Mouse (Mus musculus) spleen, postnatal 4 days (tissue): Measurements from ENCODE around the gene Phospho1.

Experiments
- DNase-seq, 2 experiments: peaks; one replicate each; pipeline ENCODE4 v3.0.0; 2022; ENCODE audit warnings: low spot score in 2 of 2

Phospho1 gene

GRCm38 (mm10) chr11:95812224-95812623 lies 12.1 kb upstream of the Phospho1 start:
- no peak for DNase-seq

- DNase-seq, result no peak
Observed at GRCm38 (mm10) chr11:95814101-95814500, 10.2 kb upstream of the Phospho1 start.

GRCm38 (mm10) chr11:95814857-95815256 lies 9.4 kb upstream of the Phospho1 start:
- no peak for DNase-seq

- no peak for DNase-seq
Observed at GRCm38 (mm10) chr11:95815412-95815811, 8.9 kb upstream of the Phospho1 start.

- no peak for DNase-seq
Observed at GRCm38 (mm10) chr11:95819138-95819537, 5.2 kb upstream of the Phospho1 start.

- DNase-seq, result no peak
Observed at GRCm38 (mm10) chr11:95821511-95821910, 2.8 kb upstream of the Phospho1 start.

- no peak for DNase-seq
Observed at GRCm38 (mm10) chr11:95822437-95822836, 1.9 kb upstream of the Phospho1 start.

GRCm38 (mm10) chr11:95824877-95825243 lies 561 bp downstream of the Phospho1 start:
- DNase-seq, result peak in 1 of 2 experiments; percentile 78

GRCm38 (mm10) chr11:95825625-95826024 lies 1.3 kb downstream of the Phospho1 start:
- DNase-seq, result peak in 1 of 2 experiments; percentile 62

- DNase-seq, result no peak
Observed at GRCm38 (mm10) chr11:95826317-95827167, 2.2 kb downstream of the Phospho1 start.

GRCm38 (mm10) chr11:95827168-95827447 lies 2.8 kb downstream of the Phospho1 start:
- DNase-seq, result peak in 1 of 2 experiments; percentile 67

- DNase-seq, result peak; percentile 75 to 90
Observed at GRCm38 (mm10) chr11:95827464-95828085, 3.3 kb downstream of the Phospho1 start.

- DNase-seq, result no peak
Observed at GRCm38 (mm10) chr11:95828181-95828964, 4.1 kb downstream of the Phospho1 start.

GRCm38 (mm10) chr11:95829526-95830050 lies 5.3 kb downstream of the Phospho1 start:
- peak in 1 of 2 experiments; percentile 65 for DNase-seq

GRCm38 (mm10) chr11:95830411-95831275 lies 6.3 kb downstream of the Phospho1 start:
- peak in 1 of 2 experiments; percentile 76 for DNase-seq

GRCm38 (mm10) chr11:95831276-95831619 lies 6.9 kb downstream of the Phospho1 start:
- no peak for DNase-seq

GRCm38 (mm10) chr11:95831641-95832040 lies 7.3 kb downstream of the Phospho1 start:
- DNase-seq, result no peak

- DNase-seq, result peak in 1 of 2 experiments; percentile 62
Observed at GRCm38 (mm10) chr11:95832129-95833005, 8.1 kb downstream of the Phospho1 start.

- DNase-seq, result peak in 1 of 2 experiments; percentile 63
Observed at GRCm38 (mm10) chr11:95833006-95833570, 8.8 kb downstream of the Phospho1 start.

- peak in 1 of 2 experiments; percentile 68 for DNase-seq
Observed at GRCm38 (mm10) chr11:95833631-95834142, 9.4 kb downstream of the Phospho1 start.
